Mouse (Mus musculus): ENCODE results near the gene Apoc4. TPM values are rescaled to one million over a fixed set of nuclear protein-coding genes. Genes with fewer than 3 reads are reported as not detected.

Apoc4 gene
- polyA plus RNA-seq, 1 experiment from 2014 or later = not detected

- no peaks in the 10 kb centered on the region for H3K9me3 ChIP-seq (replicated peaks; ENCODE audit: control insufficient read depth, low read length, poor library complexity, severe bottlenecking)
- H3K4me3 ChIP-seq (ENCODE audit: low read depth, low read length) = no peak overlapping the region
- WGBS = 28% methylated on average over 22 of the region's 22 CpGs
- H3K36me3 ChIP-seq (ENCODE audit: control insufficient read depth, insufficient read depth, low read length) = peaks cover 4% of the 10 kb centered on the region; the same call in 1 of the 2 replicates
- peaks cover 16% of the 10 kb centered on the region; the same call in 1 of the 2 replicates for H3K4me1 ChIP-seq (ENCODE audit: control insufficient read depth, insufficient read depth, low read length)
- H3K9ac ChIP-seq (ENCODE audit: low read depth, low read length) = peak overlapping the region; percentile 40; the same call in 1 of the 2 replicates
- peak; percentile 49 for ATAC-seq
- H3K27ac ChIP-seq (ENCODE audit: low read length) = peak overlapping the region; percentile 24; the same call in 1 of the 2 replicates
- no peak overlapping the region for H3K4me2 ChIP-seq (ENCODE audit: low read length)
- no peaks in the 10 kb centered on the region for H3K27me3 ChIP-seq (ENCODE audit: control insufficient read depth, insufficient read depth, low read depth, low read length)
Measured at GRCm38 (mm10) chr7:19701069-19701761, 19.9 kb upstream of the Apoc4 start.

- no peak overlapping the region for H3K27ac ChIP-seq (ENCODE audit: low read length)
- H3K9me3 ChIP-seq (replicated peaks; ENCODE audit: control insufficient read depth, low read length, poor library complexity, severe bottlenecking) = no peaks in the 10 kb centered on the region
- H3K27me3 ChIP-seq (ENCODE audit: control insufficient read depth, insufficient read depth, low read depth, low read length) = no peaks in the 10 kb centered on the region
- no peak overlapping the region for H3K4me3 ChIP-seq (ENCODE audit: low read depth, low read length)
- WGBS = 63% methylated on average over 12 of the region's 12 CpGs
- H3K36me3 ChIP-seq (ENCODE audit: control insufficient read depth, insufficient read depth, low read length) = peaks cover 3% of the 10 kb centered on the region; the same call in 1 of the 2 replicates
- no peak overlapping the region for H3K9ac ChIP-seq (ENCODE audit: low read depth, low read length)
- peaks cover 16% of the 10 kb centered on the region; the same call in 1 of the 2 replicates for H3K4me1 ChIP-seq (ENCODE audit: control insufficient read depth, insufficient read depth, low read length)
- no peak overlapping the region for H3K4me2 ChIP-seq (ENCODE audit: low read length)
- no peak for ATAC-seq
Measured at GRCm38 (mm10) chr7:19700299-19701068, 19.2 kb upstream of the Apoc4 start.

- H3K9me3 ChIP-seq (replicated peaks; ENCODE audit: control insufficient read depth, low read length, poor library complexity, severe bottlenecking) = no peaks in the 10 kb centered on the region
- 76% methylated on average over 4 of the region's 4 CpGs for WGBS
- H3K36me3 ChIP-seq (ENCODE audit: control insufficient read depth, insufficient read depth, low read length) = peaks cover 3% of the 10 kb centered on the region; the same call in 1 of the 2 replicates
- H3K27ac ChIP-seq (ENCODE audit: low read length) = no peak overlapping the region
- no peaks in the 10 kb centered on the region for H3K27me3 ChIP-seq (ENCODE audit: control insufficient read depth, insufficient read depth, low read depth, low read length)
- no peak overlapping the region for H3K9ac ChIP-seq (ENCODE audit: low read depth, low read length)
- H3K4me3 ChIP-seq (ENCODE audit: low read depth, low read length) = no peak overlapping the region
- H3K4me1 ChIP-seq (ENCODE audit: control insufficient read depth, insufficient read depth, low read length) = peaks cover 16% of the 10 kb centered on the region; the same call in 1 of the 2 replicates
- no peak overlapping the region for H3K4me2 ChIP-seq (ENCODE audit: low read length)
- no peak for ATAC-seq
Measured at GRCm38 (mm10) chr7:19699827-19700148, 18.5 kb upstream of the Apoc4 start.

- peaks cover 16% of the 10 kb centered on the region; the same call in 1 of the 2 replicates for H3K4me1 ChIP-seq (ENCODE audit: control insufficient read depth, insufficient read depth, low read length)
- H3K4me3 ChIP-seq (ENCODE audit: low read depth, low read length) = peak within 1 kb of the TSS; percentile 35
- H3K27ac ChIP-seq (ENCODE audit: low read length) = peak within 1 kb of the TSS; percentile 29; the same call in 1 of the 2 replicates
- no peaks in the 10 kb centered on the region for H3K9me3 ChIP-seq (replicated peaks; ENCODE audit: control insufficient read depth, low read length, poor library complexity, severe bottlenecking)
- WGBS = 1% methylated on average over 16 of the region's 20 CpGs
- H3K27me3 ChIP-seq (ENCODE audit: control insufficient read depth, insufficient read depth, low read depth, low read length) = no peaks in the 10 kb centered on the region
- H3K9ac ChIP-seq (ENCODE audit: low read depth, low read length) = peak within 1 kb of the TSS; percentile 57
- H3K36me3 ChIP-seq (ENCODE audit: control insufficient read depth, insufficient read depth, low read length) = peaks cover 3% of the 10 kb centered on the region; the same call in 1 of the 2 replicates
- H3K4me2 ChIP-seq (ENCODE audit: low read length) = peak within 1 kb of the TSS; percentile 54
- ATAC-seq = peak; percentile 68
Measured at GRCm38 (mm10) chr7:19698907-19699826, 17.9 kb upstream of the Apoc4 start, which contains the start of gene Apoe. Gene Apoe (minus strand): TSS chr7:19699188.

- H3K9ac ChIP-seq (ENCODE audit: low read depth, low read length) = peak overlapping the region; percentile 57
- H3K4me1 ChIP-seq (ENCODE audit: control insufficient read depth, insufficient read depth, low read length) = peaks cover 16% of the 10 kb centered on the region; the same call in 1 of the 2 replicates
- ATAC-seq = no peak
- peaks cover 3% of the 10 kb centered on the region; the same call in 1 of the 2 replicates for H3K36me3 ChIP-seq (ENCODE audit: control insufficient read depth, insufficient read depth, low read length)
- peak overlapping the region; percentile 54 for H3K4me2 ChIP-seq (ENCODE audit: low read length)
- H3K27me3 ChIP-seq (ENCODE audit: control insufficient read depth, insufficient read depth, low read depth, low read length) = no peaks in the 10 kb centered on the region
- 2% methylated on average over 28 of the region's 28 CpGs for WGBS
- peak overlapping the region; percentile 29; the same call in 1 of the 2 replicates for H3K27ac ChIP-seq (ENCODE audit: low read length)
- no peaks in the 10 kb centered on the region for H3K9me3 ChIP-seq (replicated peaks; ENCODE audit: control insufficient read depth, low read length, poor library complexity, severe bottlenecking)
- H3K4me3 ChIP-seq (ENCODE audit: low read depth, low read length) = peak overlapping the region; percentile 35
Measured at GRCm38 (mm10) chr7:19697949-19698906, 16.9 kb upstream of the Apoc4 start.

- H3K4me3 ChIP-seq (ENCODE audit: low read depth, low read length) = no peak overlapping the region
- peaks cover 3% of the 10 kb centered on the region; the same call in 1 of the 2 replicates for H3K36me3 ChIP-seq (ENCODE audit: control insufficient read depth, insufficient read depth, low read length)
- H3K9me3 ChIP-seq (replicated peaks; ENCODE audit: control insufficient read depth, low read length, poor library complexity, severe bottlenecking) = no peaks in the 10 kb centered on the region
- H3K9ac ChIP-seq (ENCODE audit: low read depth, low read length) = no peak overlapping the region
- no peak overlapping the region for H3K27ac ChIP-seq (ENCODE audit: low read length)
- peaks cover 16% of the 10 kb centered on the region; the same call in 1 of the 2 replicates for H3K4me1 ChIP-seq (ENCODE audit: control insufficient read depth, insufficient read depth, low read length)
- ATAC-seq = no peak
- no peaks in the 10 kb centered on the region for H3K27me3 ChIP-seq (ENCODE audit: control insufficient read depth, insufficient read depth, low read depth, low read length)
- WGBS = 95% methylated on average over 34 of the region's 34 CpGs
- H3K4me2 ChIP-seq (ENCODE audit: low read length) = no peak overlapping the region
Measured at GRCm38 (mm10) chr7:19696336-19696873, 15.1 kb upstream of the Apoc4 start.

GRCm38 (mm10) chr7:19695881-19696280, 14.6 kb upstream of the Apoc4 start:
- no peak overlapping the region for H3K4me2 ChIP-seq (ENCODE audit: low read length)
- 84% methylated on average over 6 of the region's 6 CpGs for WGBS
- no peak overlapping the region for H3K4me3 ChIP-seq (ENCODE audit: low read depth, low read length)
- no peaks in the 10 kb centered on the region for H3K27me3 ChIP-seq (ENCODE audit: control insufficient read depth, insufficient read depth, low read depth, low read length)
- no peak for ATAC-seq
- no peak overlapping the region for H3K27ac ChIP-seq (ENCODE audit: low read length)
- peaks cover 3% of the 10 kb centered on the region; the same call in 1 of the 2 replicates for H3K36me3 ChIP-seq (ENCODE audit: control insufficient read depth, insufficient read depth, low read length)
- no peaks in the 10 kb centered on the region for H3K9me3 ChIP-seq (replicated peaks; ENCODE audit: control insufficient read depth, low read length, poor library complexity, severe bottlenecking)
- H3K4me1 ChIP-seq (ENCODE audit: control insufficient read depth, insufficient read depth, low read length) = peaks cover 16% of the 10 kb centered on the region; the same call in 1 of the 2 replicates
- H3K9ac ChIP-seq (ENCODE audit: low read depth, low read length) = no peak overlapping the region
